Mouse (Mus musculus) liver, postnatal 0 days (tissue): ENCODE results near the gene Lrrc39.

Experiments
- CTCF ChIP-seq: sonication (generic); IDR thresholded peaks from 2 replicates; pipeline ENCODE4 v1.5.1; 2016; ENCODE audit warnings: antibody characterized with exemption, low read depth
- EP300 ChIP-seq: IDR thresholded peaks from 2 replicates; pipeline ENCODE4 v1.6.1; 2016; ENCODE audit warnings: antibody characterized with exemption, low read depth, mild to moderate bottlenecking

DNA sequence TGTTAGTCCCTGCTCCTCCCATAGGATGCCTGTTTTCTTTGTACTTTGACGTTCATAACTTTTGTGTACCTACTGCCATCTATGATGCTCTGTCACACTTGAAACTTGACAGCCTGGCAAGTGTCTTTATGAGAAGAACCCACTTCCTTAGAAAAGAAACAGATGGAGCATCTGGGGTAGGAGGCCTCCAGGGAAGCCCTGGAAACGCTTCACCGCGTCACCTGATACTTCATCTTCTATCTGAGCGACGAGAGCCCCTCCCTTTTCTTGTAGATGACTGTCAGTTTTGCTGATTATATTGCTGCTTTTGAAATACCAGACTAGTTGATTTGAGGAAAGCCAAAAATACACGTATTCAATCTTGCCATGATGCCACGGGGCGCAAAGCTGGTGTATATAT is 41.8 kb downstream of the Lrrc39 start:
- TF ChIP-seq CTCF (no peak), EP300 (no peak)
